Comparison of ENCODE assay signal across 8 mouse cellular contexts in genomic region chr6:101377935-101378609, GRCm38 (mm10). TPM values are rescaled to one million over a fixed set of nuclear protein-coding genes. Genes with fewer than 3 reads are reported as not detected.
DNase-seq lines count a peak whose midpoint lies in the region; ATAC-seq lines count a peak whose summit lies in the region.

No protein-coding gene starts in this region.

- peak overlapping the region; percentile 62 for H3K4me3 ChIP-seq in forebrain, embryonic 12.5 days (replicated peaks)
- peak overlapping the region; percentile 67 for H3K4me3 ChIP-seq in heart, embryonic 15.5 days

- WGBS in forebrain, embryonic 12.5 days = 0% methylated on average over 27 of the region's 29 CpGs
- under 1% methylated on average over 27 of the region's 29 CpGs for WGBS in heart, embryonic 15.5 days

- H3K27me3 ChIP-seq in forebrain, embryonic 12.5 days = peaks cover 53% of the 10 kb centered on the region
- H3K27me3 ChIP-seq in heart, embryonic 15.5 days = no peaks in the 10 kb centered on the region

- H3K9ac ChIP-seq in forebrain, embryonic 12.5 days = peak overlapping the region; percentile 63
- H3K9ac ChIP-seq in heart, embryonic 15.5 days = peak overlapping the region; percentile 76

- peak; percentile 17 to 28 for DNase-seq in cerebellum, postnatal 25 days
- no peak for DNase-seq in cerebellum, adult 8-10 months
- peak; percentile 89 for DNase-seq in kidney, postnatal 10 days
- peak; percentile 52 to 58 for DNase-seq in lung, adult 18-20 months
- DNase-seq in ovary, postnatal 36 days (ENCODE audit: low spot score) = peak; percentile 69

- peaks cover 34% of the 10 kb centered on the region for H3K4me1 ChIP-seq in forebrain, embryonic 12.5 days
- H3K4me1 ChIP-seq in heart, embryonic 15.5 days (replicated peaks) = peaks cover 24% of the 10 kb centered on the region

- peak; percentile 92 for ATAC-seq in forebrain, embryonic 12.5 days (ENCODE audit: low FRiP score)
- ATAC-seq in heart, embryonic 15.5 days (replicated peaks; ENCODE audit: insufficient number of reproducible peaks, insufficient read depth, low FRiP score, low read depth) = peak; percentile 83
- no peak for ATAC-seq in erythroid progenitor cell, adult 5-6 weeks (replicated peaks; ENCODE audit: low FRiP score, poor library complexity, severe bottlenecking)

- peak overlapping the region; percentile 63; the same call in 1 of the 2 replicates for H3K27ac ChIP-seq in forebrain, embryonic 12.5 days
- peak overlapping the region; percentile 93 for H3K27ac ChIP-seq in heart, embryonic 15.5 days

- H3K4me2 ChIP-seq in forebrain, embryonic 12.5 days = peak overlapping the region; percentile 100
- H3K4me2 ChIP-seq in heart, embryonic 15.5 days = peak overlapping the region; percentile 80

- no peaks in the 10 kb centered on the region for H3K36me3 ChIP-seq in forebrain, embryonic 12.5 days (replicated peaks)
- H3K36me3 ChIP-seq in heart, embryonic 15.5 days = no peaks in the 10 kb centered on the region

- H3K9me3 ChIP-seq in forebrain, embryonic 12.5 days = no peaks in the 10 kb centered on the region
- no peaks in the 10 kb centered on the region for H3K9me3 ChIP-seq in heart, embryonic 15.5 days (replicated peaks)

RNA-seq across cellular contexts. Expression of gene Pdzrn3, which starts 0.4 kb away (rescaled TPM):
- 7.7 and 8.8 TPM in 2 replicates for polyA plus RNA-seq in forebrain, embryonic 12.5 days (2016; fragmentation: Nextera tagmentation; extraction: Ambion mirVana)
- 12.8 and 13.1 TPM in 2 replicates for polyA plus RNA-seq in heart, embryonic 15.5 days (2015; fragmentation: Nextera tagmentation; extraction: Ambion mirVana)
- not detected in 2 replicates for total RNA-seq in erythroid progenitor cell, adult 5-6 weeks (2015; ENCODE audit: low replicate concordance)
- total RNA-seq in erythroid progenitor cell, adult 5-6 weeks (2017; ENCODE audit: low replicate concordance) = not detected in 2 replicates
